Mouse (Mus musculus): ENCODE data around the gene Treml2. TPM values are rescaled to one million over a fixed set of nuclear protein-coding genes. Genes with fewer than 3 reads are reported as not detected.
"Not testable (repeated sequence)": the region's sequence is repeated elsewhere in the genome, so short reads cannot be mapped to it uniquely, and the experiment has no call there.

Gene Treml2
- polyA plus RNA-seq, 1 experiment from 2014 or later = 0.27 TPM

- H3K4me3 ChIP-seq (ENCODE audit: low read length); H3K27ac ChIP-seq (ENCODE audit: low read length); ATAC-seq; H3K9me3 ChIP-seq (ENCODE audit: control insufficient read depth, low read length); H3K4me1 ChIP-seq (ENCODE audit: control insufficient read depth, insufficient read depth, low read length); H3K27me3 ChIP-seq (replicated peaks; ENCODE audit: control insufficient read depth, insufficient read depth, low read length); H3K36me3 ChIP-seq (ENCODE audit: control insufficient read depth, insufficient read depth, low read length); H3K9ac ChIP-seq (ENCODE audit: low read depth, low read length); H3K4me2 ChIP-seq (ENCODE audit: low read depth, low read length): not testable (repeated sequence)
- 80% methylated on average over 7 of the region's 7 CpGs for WGBS
Observed at GRCm38 (mm10) chr17:48352976-48353375, 53.7 kb downstream of the Treml2 start.

- no peak overlapping the region for H3K4me3 ChIP-seq (ENCODE audit: low read length)
- no peak overlapping the region for H3K4me2 ChIP-seq (ENCODE audit: low read depth, low read length)
- no peaks in the 10 kb centered on the region for H3K27me3 ChIP-seq (replicated peaks; ENCODE audit: control insufficient read depth, insufficient read depth, low read length)
- no peaks in the 10 kb centered on the region for H3K4me1 ChIP-seq (ENCODE audit: control insufficient read depth, insufficient read depth, low read length)
- no peak overlapping the region for H3K9ac ChIP-seq (ENCODE audit: low read depth, low read length)
- H3K27ac ChIP-seq (ENCODE audit: low read length) = no peak overlapping the region
- 82% methylated on average over 3 of the region's 3 CpGs for WGBS
- ATAC-seq = no peak
- H3K9me3 ChIP-seq (ENCODE audit: control insufficient read depth, low read length) = no peaks in the 10 kb centered on the region
- no peaks in the 10 kb centered on the region for H3K36me3 ChIP-seq (ENCODE audit: control insufficient read depth, insufficient read depth, low read length)
Observed at GRCm38 (mm10) chr17:48355822-48356221, 56.5 kb downstream of the Treml2 start.

- H3K36me3 ChIP-seq (ENCODE audit: control insufficient read depth, insufficient read depth, low read length) = no peaks in the 10 kb centered on the region
- ATAC-seq = no peak
- no peak overlapping the region for H3K4me2 ChIP-seq (ENCODE audit: low read depth, low read length)
- WGBS = 41% methylated on average over 2 of the region's 2 CpGs
- no peak overlapping the region for H3K9ac ChIP-seq (ENCODE audit: low read depth, low read length)
- no peaks in the 10 kb centered on the region for H3K27me3 ChIP-seq (replicated peaks; ENCODE audit: control insufficient read depth, insufficient read depth, low read length)
- no peaks in the 10 kb centered on the region for H3K4me1 ChIP-seq (ENCODE audit: control insufficient read depth, insufficient read depth, low read length)
- no peak overlapping the region for H3K4me3 ChIP-seq (ENCODE audit: low read length)
- H3K27ac ChIP-seq (ENCODE audit: low read length) = no peak overlapping the region
- H3K9me3 ChIP-seq (ENCODE audit: control insufficient read depth, low read length) = no peaks in the 10 kb centered on the region
Observed at GRCm38 (mm10) chr17:48357892-48358291, 58.6 kb downstream of the Treml2 start.

- no peak for ATAC-seq
- H3K4me1 ChIP-seq (ENCODE audit: control insufficient read depth, insufficient read depth, low read length) = no peaks in the 10 kb centered on the region
- WGBS = 72% methylated on average over 7 of the region's 7 CpGs
Observed at GRCm38 (mm10) chr17:48359616-48360015, 60.3 kb downstream of the Treml2 start, which contains the start of gene Treml1. TSS of gene Treml1 (plus strand) at chr17:48359916.

GRCm38 (mm10) chr17:48360462-48360861, 61.2 kb downstream of the Treml2 start:
- Histone ChIP-seq H3K9me3 (ENCODE audit: control insufficient read depth, low read length) (no peaks in the 10 kb centered on the region), H3K4me1 (ENCODE audit: control insufficient read depth, insufficient read depth, low read length) (no peaks in the 10 kb centered on the region), H3K27ac (ENCODE audit: low read length) (no peak overlapping the region), H3K4me3 (ENCODE audit: low read length) (no peak overlapping the region), H3K27me3 (replicated peaks; ENCODE audit: control insufficient read depth, insufficient read depth, low read length) (no peaks in the 10 kb centered on the region), H3K9ac (ENCODE audit: low read depth, low read length) (no peak overlapping the region), H3K36me3 (ENCODE audit: control insufficient read depth, insufficient read depth, low read length) (no peaks in the 10 kb centered on the region), H3K4me2 (ENCODE audit: low read depth, low read length) (no peak overlapping the region)
- ATAC-seq = no peak
- 65% methylated on average over 4 of the region's 4 CpGs for WGBS

More at GRCm38 (mm10) chr17:48359616-48360015, 60.3 kb downstream of the Treml2 start, which contains the start of gene Treml1:
- H3K36me3 ChIP-seq (ENCODE audit: control insufficient read depth, insufficient read depth, low read length) = no peaks in the 10 kb centered on the region
- H3K4me2 ChIP-seq (ENCODE audit: low read depth, low read length) = no peak within 1 kb of the TSS
- no peaks in the 10 kb centered on the region for H3K9me3 ChIP-seq (ENCODE audit: control insufficient read depth, low read length)
- no peaks in the 10 kb centered on the region for H3K27me3 ChIP-seq (replicated peaks; ENCODE audit: control insufficient read depth, insufficient read depth, low read length)
- H3K27ac ChIP-seq (ENCODE audit: low read length) = no peak within 1 kb of the TSS
- H3K9ac ChIP-seq (ENCODE audit: low read depth, low read length) = no peak within 1 kb of the TSS
- H3K4me3 ChIP-seq (ENCODE audit: low read length) = no peak within 1 kb of the TSS

Other genes starting within 250 kb of the Treml2 start
- gene 1700067P10Rik, start 210.2 kb upstream of the Treml2 start, polyA plus RNA-seq (2015; fragmentation: Nextera tagmentation; extraction: Ambion mirVana) = not detected in 2 replicates
- not detected in 2 replicates for gene 9830107B12Rik, start 153.2 kb upstream of the Treml2 start, polyA plus RNA-seq (2015; fragmentation: Nextera tagmentation; extraction: Ambion mirVana)
- gene A530064D06Rik, start 132.2 kb upstream of the Treml2 start, polyA plus RNA-seq (2015; fragmentation: Nextera tagmentation; extraction: Ambion mirVana) = 0.20 and 0.33 TPM in 2 replicates
- 0.56 and 0.72 TPM in 2 replicates for gene Trem1, start 66.7 kb upstream of the Treml2 start, polyA plus RNA-seq (2015; fragmentation: Nextera tagmentation; extraction: Ambion mirVana)
- gene Trem3, start 51.7 kb upstream of the Treml2 start, polyA plus RNA-seq (2015; fragmentation: Nextera tagmentation; extraction: Ambion mirVana) = 0.37 and 0.57 TPM in 2 replicates
- gene Treml4, start 35.2 kb upstream of the Treml2 start, polyA plus RNA-seq (2015; fragmentation: Nextera tagmentation; extraction: Ambion mirVana) = 4.0 and 5.8 TPM in 2 replicates
- 0.44 and 0.59 TPM in 2 replicates for gene B430306N03Rik, start 16.6 kb downstream of the Treml2 start, polyA plus RNA-seq (2015; fragmentation: Nextera tagmentation; extraction: Ambion mirVana)
- gene Trem2, start 46.9 kb downstream of the Treml2 start, polyA plus RNA-seq (2015; fragmentation: Nextera tagmentation; extraction: Ambion mirVana) = 4.4 and 5.1 TPM in 2 replicates
- gene Treml1, start 60.4 kb downstream of the Treml2 start, polyA plus RNA-seq (2015; fragmentation: Nextera tagmentation; extraction: Ambion mirVana) = 0.44 and 0.98 TPM in 2 replicates
- 9.3 and 10.8 TPM in 2 replicates for gene Nfya, start 110.4 kb downstream of the Treml2 start, polyA plus RNA-seq (2015; fragmentation: Nextera tagmentation; extraction: Ambion mirVana)
- 62.7 and 70.6 TPM in 2 replicates for gene Oard1, start 110.5 kb downstream of the Treml2 start, polyA plus RNA-seq (2015; fragmentation: Nextera tagmentation; extraction: Ambion mirVana)
- 4.6 and 5.4 TPM in 2 replicates for gene Apobec2, start 133.4 kb downstream of the Treml2 start, polyA plus RNA-seq (2015; fragmentation: Nextera tagmentation; extraction: Ambion mirVana)
- 4.5 and 4.7 TPM in 2 replicates for gene Tspo2, start 152.0 kb downstream of the Treml2 start, polyA plus RNA-seq (2015; fragmentation: Nextera tagmentation; extraction: Ambion mirVana)
- 47.2 and 49.3 TPM in 2 replicates for gene Unc5cl, start 155.4 kb downstream of the Treml2 start, polyA plus RNA-seq (2015; fragmentation: Nextera tagmentation; extraction: Ambion mirVana)